Mouse (Mus musculus) small intestine, adult 2 months (tissue): ENCODE data around the gene Oxct1. TPM values are rescaled to one million over a fixed set of nuclear protein-coding genes. Genes with fewer than 3 reads are reported as not detected.

Experiments used
- H3K27ac ChIP-seq: fragments of 200-500 bp; 2 replicates; pipeline ENCODE4 v1.5.1; 2012; ENCODE audit warnings: low read depth, low read length, control low read depth, inconsistent platforms; ENCODE audit not compliant: insufficient read depth
- H3K27me3 ChIP-seq: fragments of 200-500 bp; 2 replicates; pipeline ENCODE4 v1.6.1; 2012; ENCODE audit warnings: mild to moderate bottlenecking, moderate library complexity, low read length, inconsistent platforms; ENCODE audit not compliant: control insufficient read depth, insufficient read depth
- H3K36me3 ChIP-seq: fragments of 200-500 bp; 2 replicates; pipeline ENCODE4 v1.6.1; 2012; ENCODE audit warnings: mild to moderate bottlenecking, low read length, control low read depth, inconsistent platforms; ENCODE audit not compliant: control insufficient read depth, insufficient read depth
- H3K4me1 ChIP-seq: fragments of 200-500 bp; 2 replicates; pipeline ENCODE4 v1.6.1; 2012; ENCODE audit warnings: low read length, inconsistent platforms, mixed read lengths; ENCODE audit not compliant: control insufficient read depth, insufficient read depth, insufficient read length
- H3K4me3 ChIP-seq: fragments of 200-500 bp; 2 replicates; pipeline ENCODE4 v1.5.1; 2012; ENCODE audit warnings: low read depth, mild to moderate bottlenecking, control low read depth, inconsistent platforms, low read length, moderate library complexity
- CTCF ChIP-seq: fragments of 200-500 bp; IDR thresholded peaks from 2 replicates; pipeline ENCODE4 v1.5.1; 2012; ENCODE audit warnings: low read depth, mild to moderate bottlenecking, control low read depth, inconsistent platforms, low read length, moderate library complexity, mixed read lengths; ENCODE audit not compliant: insufficient replicate concordance, insufficient read length; ENCODE audit errors: extremely low read depth
- POLR2A ChIP-seq: fragments of 200-500 bp; IDR thresholded peaks from 2 replicates; pipeline ENCODE4 v1.6.1; 2012; ENCODE audit warnings: low read depth, mild to moderate bottlenecking, control low read depth, inconsistent platforms, low read length, moderate library complexity
- WGBS: fragments of 180-500 bp; shearing (Covaris S2); methylation state at CpG from one replicate; pipeline ENCODE4 v1.1.7; 2018; 5-methylcytosine and 5-hydroxymethylcytosine counted together
- polyA plus RNA-seq: library from polyadenylated mRNA; depleted of rRNA; stranded (reverse); fragments of >200 nt; gene quantifications from 2 replicates; pipeline ENCODE4 v1.2.3, GENCODE M21; 2012; rRNA removed

The Oxct1 gene
- polyA plus RNA-seq, 1 experiment = 20.7 TPM

DNA sequence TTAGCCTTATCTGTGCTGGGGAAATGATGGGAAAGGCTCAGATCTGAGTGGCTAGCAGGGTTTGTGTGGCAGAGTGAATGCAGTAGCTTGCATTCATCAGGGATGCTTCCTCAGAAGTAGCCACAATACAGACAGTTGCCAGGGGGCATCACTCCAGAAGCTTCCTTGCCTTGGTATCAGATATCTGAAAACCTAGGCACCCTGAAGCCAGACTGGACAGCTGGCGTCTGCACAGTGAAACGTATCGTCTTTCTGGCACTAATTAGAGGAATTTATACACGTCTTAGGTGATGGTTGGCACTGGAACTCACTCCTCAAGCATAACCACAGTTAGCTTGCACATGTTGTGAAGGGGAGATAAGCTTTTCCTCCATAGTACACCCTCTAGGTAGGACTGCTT lies 128.5 kb downstream of the Oxct1 start:
- Histone ChIP-seq H3K36me3 (peaks cover 10% of the 10 kb centered on the region), H3K4me3 (no peak overlapping the region), H3K27ac (no peak overlapping the region), H3K4me1 (no peaks in the 10 kb centered on the region), H3K27me3 (no peaks in the 10 kb centered on the region)
- 93% methylated on average over 4 of the region's 4 CpGs for WGBS
- no peak for TF ChIP-seq CTCF
- TF ChIP-seq POLR2A = no peak

DNA sequence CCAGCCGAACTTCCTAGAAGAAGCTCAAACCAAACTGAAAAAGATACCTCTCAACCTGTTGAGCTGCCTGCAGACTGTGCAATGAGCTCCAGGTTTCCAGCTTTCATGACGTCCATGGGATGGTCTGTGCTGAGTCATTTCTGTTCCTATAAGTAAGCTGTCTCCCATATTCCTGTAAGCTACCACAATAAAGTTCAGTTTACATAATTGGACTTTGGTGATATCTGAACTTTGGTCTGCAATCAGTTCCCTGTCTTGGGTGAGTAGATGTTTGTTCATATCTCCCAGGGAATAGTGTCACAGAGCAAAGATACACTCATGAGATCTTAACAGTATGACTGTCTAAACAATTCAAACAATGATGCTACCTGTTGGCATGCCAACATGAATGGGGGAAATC lies 141.8 kb downstream of the Oxct1 start:
- no peaks in the 10 kb centered on the region for H3K36me3 ChIP-seq
- 27% methylated on average over 2 of the region's 2 CpGs for WGBS
- H3K4me1 ChIP-seq = no peaks in the 10 kb centered on the region
- no peak for TF ChIP-seq CTCF
- no peak for TF ChIP-seq POLR2A
- H3K27me3 ChIP-seq = no peaks in the 10 kb centered on the region
- H3K27ac ChIP-seq = peak overlapping the region; percentile 45
- no peak overlapping the region for H3K4me3 ChIP-seq

DNA sequence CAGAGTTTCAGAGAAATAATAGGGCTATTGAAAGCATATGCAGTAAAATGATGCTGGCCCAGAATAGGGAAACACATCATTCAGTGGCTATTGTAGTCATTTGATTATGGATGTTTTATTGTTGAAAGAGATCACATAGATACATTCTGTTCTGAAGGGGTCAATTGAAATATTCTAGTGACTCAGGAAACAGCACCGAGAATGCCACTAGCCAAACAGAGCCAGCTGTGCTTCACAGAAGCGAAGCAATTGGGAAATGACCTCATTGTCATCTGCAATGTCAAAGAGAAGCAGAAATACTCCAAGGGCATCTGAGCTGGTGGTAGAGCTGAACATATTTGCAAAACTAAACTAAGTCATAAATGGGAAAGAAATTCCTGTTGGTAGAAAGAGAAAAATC lies 145.4 kb downstream of the Oxct1 start:
- no peaks in the 10 kb centered on the region for H3K36me3 ChIP-seq
- H3K27ac ChIP-seq = no peak overlapping the region
- no peak overlapping the region for H3K4me3 ChIP-seq
- H3K27me3 ChIP-seq = no peaks in the 10 kb centered on the region
- no peak for TF ChIP-seq POLR2A
- no peak for TF ChIP-seq CTCF
- no peaks in the 10 kb centered on the region for H3K4me1 ChIP-seq
- WGBS = 71% methylated on average over 2 of the region's 2 CpGs

DNA sequence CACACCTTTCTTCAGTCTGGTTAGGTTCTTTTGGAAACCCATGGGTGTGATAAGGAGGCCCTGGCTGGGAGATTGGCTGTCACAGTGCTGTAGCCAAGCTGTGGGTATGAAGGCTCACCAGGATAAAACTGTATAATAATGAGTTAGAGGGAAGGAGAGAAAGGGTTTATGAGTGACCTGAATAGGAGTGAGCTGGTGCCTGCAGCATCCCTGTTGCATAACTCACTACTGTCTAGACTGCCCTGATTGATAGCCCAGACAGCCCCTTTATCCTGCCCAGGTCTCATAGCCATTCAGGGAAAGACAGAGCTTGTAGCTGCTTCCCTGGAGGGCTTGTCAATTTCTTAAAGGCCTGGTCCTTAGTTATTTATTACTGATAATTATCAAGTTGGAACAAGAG lies 171.7 kb downstream of the Oxct1 start:
- Histone ChIP-seq H3K27ac (no peak overlapping the region), H3K4me1 (no peaks in the 10 kb centered on the region), H3K36me3 (no peaks in the 10 kb centered on the region), H3K27me3 (no peaks in the 10 kb centered on the region), H3K4me3 (no peak overlapping the region)
- TF ChIP-seq POLR2A (no peak), CTCF (no peak)

Other genes with a start within 250 kb of the Oxct1 start
- gene Fbxo4, start 46.8 kb upstream of the Oxct1 start, polyA plus RNA-seq = 6.1 and 10.8 TPM in 2 replicates
- gene AW549877, start 30.6 kb upstream of the Oxct1 start, polyA plus RNA-seq = 1.2 and 3.0 TPM in 2 replicates